Mouse (Mus musculus): ENCODE measurements around the gene Kifc5b. TPM values are rescaled to one million over a fixed set of nuclear protein-coding genes. Genes with fewer than 3 reads are reported as not detected.

The Kifc5b gene
- polyA plus RNA-seq, 1 experiment from 2014 or later = 12.6 TPM

DNA sequence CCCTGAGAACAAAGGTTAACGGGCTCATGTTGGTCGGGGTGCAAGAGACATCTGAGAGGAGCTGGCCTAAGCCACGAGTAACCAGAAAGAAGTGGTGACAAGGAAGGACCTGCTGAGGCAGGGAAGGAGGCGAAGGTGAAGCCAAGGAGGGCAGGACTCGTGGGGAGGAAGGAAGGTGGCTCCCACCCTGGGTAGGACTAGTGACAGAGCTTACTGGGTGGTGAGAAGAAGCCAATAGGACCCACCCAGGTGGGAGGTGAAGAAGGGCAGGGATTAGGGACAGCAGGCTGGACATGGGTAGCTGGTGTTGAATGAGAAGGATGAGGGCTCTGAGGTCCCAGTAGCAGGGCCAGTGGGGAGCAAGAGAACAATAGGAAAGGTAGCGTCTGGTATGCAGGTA lies 36.3 kb downstream of the Kifc5b start:
- WGBS = 27% methylated on average over 6 of the region's 6 CpGs
- peak overlapping the region; percentile 93 for H3K27ac ChIP-seq
- H3K27me3 ChIP-seq (ENCODE audit: low read depth, poor library complexity, severe bottlenecking) = no peaks in the 10 kb centered on the region
- no peaks in the 10 kb centered on the region for H3K9me3 ChIP-seq (replicated peaks)
- peaks cover 67% of the 10 kb centered on the region for H3K4me1 ChIP-seq
- H3K4me3 ChIP-seq = peak overlapping the region; percentile 80
- no peak for DNase-seq (ENCODE audit: low spot score)
- peaks cover 42% of the 10 kb centered on the region for H3K36me3 ChIP-seq

DNA sequence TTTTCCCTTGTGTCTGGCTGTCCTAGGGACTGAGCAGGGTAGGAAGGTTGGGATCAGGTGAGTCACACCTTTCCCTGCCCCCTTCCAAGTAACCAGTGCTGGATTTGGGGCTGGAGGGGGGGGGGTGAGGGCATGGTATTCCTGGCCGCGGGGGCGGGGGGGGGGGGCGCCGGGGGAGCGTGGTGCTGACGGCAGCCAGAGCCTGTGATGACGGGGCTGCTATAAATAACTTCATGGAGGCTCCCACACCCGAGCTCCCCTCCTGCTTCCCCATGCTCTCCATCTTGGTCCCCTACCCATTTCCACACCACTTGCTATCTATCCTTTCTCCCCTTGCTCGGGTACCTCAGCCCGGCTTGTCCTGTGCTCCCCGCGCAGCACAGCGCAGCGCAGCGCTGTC lies 36.8 kb downstream of the Kifc5b start:
- Histone ChIP-seq H3K36me3 (peaks cover 48% of the 10 kb centered on the region), H3K9me3 (replicated peaks) (no peaks in the 10 kb centered on the region), H3K27ac (peak overlapping the region; percentile 93), H3K27me3 (ENCODE audit: low read depth, poor library complexity, severe bottlenecking) (no peaks in the 10 kb centered on the region), H3K4me1 (peaks cover 62% of the 10 kb centered on the region), H3K4me3 (peak overlapping the region; percentile 80)
- DNase-seq (ENCODE audit: low spot score) = no peak
- 16% methylated on average over 15 of the region's 16 CpGs for WGBS

DNA sequence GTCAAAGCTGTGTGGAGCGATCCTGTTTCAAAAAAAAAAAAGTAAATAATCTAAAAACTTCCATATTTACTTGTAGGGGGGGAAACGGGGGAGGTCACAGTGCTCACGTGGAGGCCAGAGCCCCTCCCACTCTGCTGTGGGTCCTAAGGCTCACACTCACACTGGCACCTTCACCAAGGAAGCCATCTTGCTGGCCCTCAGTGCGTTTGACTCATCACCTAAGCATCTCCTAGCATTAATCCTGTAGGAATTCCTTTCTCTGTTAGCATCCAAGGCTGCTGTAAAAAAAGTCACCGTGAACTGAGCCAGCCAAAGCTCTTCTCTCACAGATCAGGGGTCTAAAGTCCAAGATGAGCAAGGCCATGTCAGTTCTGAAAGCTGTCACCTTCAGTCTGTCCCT lies 39.4 kb downstream of the Kifc5b start:
- no peak for DNase-seq (ENCODE audit: low spot score)
- WGBS = 89% methylated on average over 5 of the region's 5 CpGs
- Histone ChIP-seq H3K4me1 (peaks cover 36% of the 10 kb centered on the region), H3K9me3 (replicated peaks) (no peaks in the 10 kb centered on the region), H3K27ac (no peak overlapping the region), H3K4me3 (no peak overlapping the region), H3K27me3 (ENCODE audit: low read depth, poor library complexity, severe bottlenecking) (no peaks in the 10 kb centered on the region), H3K36me3 (peaks cover 73% of the 10 kb centered on the region)

DNA sequence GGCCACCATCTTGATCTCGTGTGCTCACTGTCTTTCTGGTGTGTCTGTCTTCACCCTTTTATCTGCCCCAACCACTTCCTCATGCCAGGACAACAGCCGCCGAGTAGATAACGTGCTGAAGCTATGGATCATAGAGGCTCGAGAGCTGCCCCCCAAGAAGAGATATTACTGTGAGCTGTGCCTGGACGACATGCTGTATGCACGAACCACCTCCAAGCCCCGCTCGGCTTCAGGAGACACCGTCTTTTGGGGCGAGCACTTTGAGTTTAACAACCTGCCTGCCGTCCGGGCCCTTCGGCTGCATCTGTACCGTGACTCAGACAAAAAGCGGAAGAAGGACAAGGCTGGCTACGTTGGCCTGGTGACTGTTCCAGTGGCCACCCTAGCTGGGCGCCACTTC lies 40.0 kb downstream of the Kifc5b start:
- H3K4me3 ChIP-seq = no peak overlapping the region
- no peak for DNase-seq (ENCODE audit: low spot score)
- no peaks in the 10 kb centered on the region for H3K27me3 ChIP-seq (ENCODE audit: low read depth, poor library complexity, severe bottlenecking)
- peaks cover 79% of the 10 kb centered on the region for H3K36me3 ChIP-seq
- H3K4me1 ChIP-seq = peaks cover 30% of the 10 kb centered on the region
- H3K27ac ChIP-seq = no peak overlapping the region
- WGBS = 95% methylated on average over 18 of the region's 18 CpGs
- H3K9me3 ChIP-seq (replicated peaks) = no peaks in the 10 kb centered on the region

GRCm38 (mm10) chr17:26957872-26958271 lies 41.0 kb downstream of the Kifc5b start:
- H3K27ac ChIP-seq = no peak overlapping the region
- WGBS = 93% methylated on average over 5 of the region's 5 CpGs
- H3K36me3 ChIP-seq = peaks cover 86% of the 10 kb centered on the region
- no peaks in the 10 kb centered on the region for H3K27me3 ChIP-seq (ENCODE audit: low read depth, poor library complexity, severe bottlenecking)
- no peak for DNase-seq (ENCODE audit: low spot score)
- H3K4me3 ChIP-seq = no peak overlapping the region
- H3K4me1 ChIP-seq = peaks cover 21% of the 10 kb centered on the region
- no peaks in the 10 kb centered on the region for H3K9me3 ChIP-seq (replicated peaks)

- no peak overlapping the region for H3K4me3 ChIP-seq
- H3K36me3 ChIP-seq = peaks cover 95% of the 10 kb centered on the region
- no peaks in the 10 kb centered on the region for H3K27me3 ChIP-seq (ENCODE audit: low read depth, poor library complexity, severe bottlenecking)
- WGBS = 57% methylated on average over 5 of the region's 5 CpGs
- H3K4me1 ChIP-seq = peaks cover 10% of the 10 kb centered on the region
- no peaks in the 10 kb centered on the region for H3K9me3 ChIP-seq (replicated peaks)
- H3K27ac ChIP-seq = no peak overlapping the region
- DNase-seq (ENCODE audit: low spot score) = no peak
Measured at GRCm38 (mm10) chr17:26958880-26959279, 42.0 kb downstream of the Kifc5b start.

GRCm38 (mm10) chr17:26959815-26960214 lies 42.9 kb downstream of the Kifc5b start:
- Histone ChIP-seq H3K4me3 (no peak overlapping the region), H3K27me3 (ENCODE audit: low read depth, poor library complexity, severe bottlenecking) (no peaks in the 10 kb centered on the region), H3K27ac (no peak overlapping the region), H3K36me3 (peaks cover 98% of the 10 kb centered on the region), H3K9me3 (replicated peaks) (no peaks in the 10 kb centered on the region), H3K4me1 (0 out of 2 replicates have a peak, but pooled peaks cover 2% of the 10 kb centered on the region)
- 91% methylated on average over 4 of the region's 4 CpGs for WGBS
- no peak for DNase-seq (ENCODE audit: low spot score)

DNA sequence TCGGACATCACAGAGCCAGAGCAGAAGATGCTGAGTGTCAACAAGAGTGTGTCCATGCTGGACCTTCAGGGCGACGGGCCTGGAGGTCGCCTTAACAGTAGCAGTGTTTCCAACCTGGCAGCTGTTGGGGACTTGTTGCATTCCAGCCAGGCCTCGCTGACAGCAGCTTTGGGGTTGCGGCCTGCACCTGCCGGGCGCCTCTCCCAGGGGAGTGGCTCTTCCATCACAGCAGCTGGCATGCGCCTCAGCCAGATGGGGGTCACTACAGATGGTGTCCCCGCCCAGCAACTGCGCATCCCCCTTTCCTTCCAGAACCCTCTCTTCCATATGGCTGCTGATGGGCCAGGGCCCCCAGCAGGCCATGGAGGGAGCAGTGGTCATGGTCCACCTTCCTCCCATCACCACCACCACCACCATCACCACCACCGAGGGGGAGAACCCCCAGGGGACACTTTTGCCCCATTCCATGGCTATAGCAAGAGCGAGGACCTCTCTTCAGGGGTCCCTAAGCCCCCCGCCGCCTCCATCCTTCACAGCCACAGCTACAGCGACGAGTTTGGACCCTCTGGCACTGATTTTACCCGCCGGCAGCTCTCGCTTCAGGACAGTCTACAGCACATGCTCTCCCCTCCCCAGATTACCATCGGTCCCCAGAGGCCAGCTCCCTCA lies 44.8 kb downstream of the Kifc5b start:
- no peaks in the 10 kb centered on the region for H3K27me3 ChIP-seq (ENCODE audit: low read depth, poor library complexity, severe bottlenecking)
- H3K4me3 ChIP-seq = no peak overlapping the region
- no peak for DNase-seq (ENCODE audit: low spot score)
- H3K9me3 ChIP-seq (replicated peaks) = no peaks in the 10 kb centered on the region
- H3K27ac ChIP-seq = no peak overlapping the region
- H3K36me3 ChIP-seq = peaks cover 98% of the 10 kb centered on the region
- H3K4me1 ChIP-seq = no peaks in the 10 kb centered on the region
- WGBS = 92% methylated on average over 21 of the region's 21 CpGs

GRCm38 (mm10) chr17:26966993-26967392 lies 50.1 kb downstream of the Kifc5b start:
- Histone ChIP-seq H3K9me3 (replicated peaks) (no peaks in the 10 kb centered on the region), H3K4me1 (peaks cover 21% of the 10 kb centered on the region), H3K4me3 (no peak overlapping the region), H3K27ac (no peak overlapping the region), H3K36me3 (peaks cover 87% of the 10 kb centered on the region), H3K27me3 (ENCODE audit: low read depth, poor library complexity, severe bottlenecking) (no peaks in the 10 kb centered on the region)
- 85% methylated on average over 11 of the region's 11 CpGs for WGBS
- no peak for DNase-seq (ENCODE audit: low spot score)

DNA sequence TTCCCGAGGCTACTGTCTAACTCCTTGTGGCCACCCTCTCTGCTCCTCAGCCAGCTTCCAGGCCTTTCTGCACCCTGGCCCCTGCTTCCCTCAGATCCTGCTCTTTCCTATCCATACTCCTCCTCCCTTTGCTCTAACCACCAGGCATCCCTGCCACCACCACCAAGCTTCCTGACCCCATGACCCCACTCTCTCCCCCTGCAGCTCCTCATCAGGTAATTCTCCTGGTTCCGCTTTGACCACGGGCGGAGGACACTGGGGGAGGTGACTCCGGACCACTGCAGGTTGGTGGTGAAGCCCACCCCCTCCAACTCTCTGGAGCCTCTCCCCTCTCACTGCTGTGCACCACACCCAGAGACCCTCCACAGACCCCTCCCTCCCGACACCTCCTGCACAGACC lies 50.6 kb downstream of the Kifc5b start:
- DNase-seq (ENCODE audit: low spot score) = no peak
- Histone ChIP-seq H3K4me1 (peaks cover 24% of the 10 kb centered on the region), H3K27ac (no peak overlapping the region), H3K9me3 (replicated peaks) (no peaks in the 10 kb centered on the region), H3K36me3 (peaks cover 83% of the 10 kb centered on the region), H3K4me3 (no peak overlapping the region), H3K27me3 (ENCODE audit: low read depth, poor library complexity, severe bottlenecking) (no peaks in the 10 kb centered on the region)
- 90% methylated on average over 6 of the region's 6 CpGs for WGBS

DNA sequence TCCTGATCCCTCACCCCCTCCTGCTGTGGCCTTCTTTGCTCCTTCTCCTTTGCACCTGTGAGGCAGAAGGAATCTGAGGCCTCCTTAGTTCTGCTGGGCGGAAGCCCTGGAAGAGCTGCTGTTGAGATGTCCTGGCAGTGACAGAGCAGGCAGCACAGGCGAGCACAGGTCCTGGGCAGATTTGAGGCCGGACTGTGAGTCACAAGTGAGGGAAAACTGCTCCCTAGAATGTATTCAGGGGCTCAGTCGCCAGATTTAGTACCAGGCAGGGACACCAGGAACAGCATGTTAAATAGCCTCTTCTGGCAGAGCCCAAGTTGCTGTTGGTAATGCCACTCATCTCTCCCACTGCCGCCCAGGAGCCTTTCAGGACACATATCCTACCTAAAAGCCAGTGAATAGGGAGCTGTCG lies 51.3 kb downstream of the Kifc5b start:
- Histone ChIP-seq H3K27ac (no peak overlapping the region), H3K4me3 (no peak overlapping the region), H3K27me3 (ENCODE audit: low read depth, poor library complexity, severe bottlenecking) (no peaks in the 10 kb centered on the region), H3K9me3 (replicated peaks) (no peaks in the 10 kb centered on the region), H3K4me1 (peaks cover 25% of the 10 kb centered on the region), H3K36me3 (peaks cover 75% of the 10 kb centered on the region)
- 85% methylated on average over 6 of the region's 6 CpGs for WGBS
- DNase-seq (ENCODE audit: low spot score) = no peak

- H3K36me3 ChIP-seq = peaks cover 70% of the 10 kb centered on the region
- no peak for DNase-seq (ENCODE audit: low spot score)
- WGBS = 93% methylated on average over 6 of the region's 6 CpGs
- no peak overlapping the region for H3K4me3 ChIP-seq
- no peak overlapping the region for H3K27ac ChIP-seq
- H3K9me3 ChIP-seq (replicated peaks) = no peaks in the 10 kb centered on the region
- H3K4me1 ChIP-seq = peaks cover 34% of the 10 kb centered on the region
- no peaks in the 10 kb centered on the region for H3K27me3 ChIP-seq (ENCODE audit: low read depth, poor library complexity, severe bottlenecking)
Measured at GRCm38 (mm10) chr17:26969257-26969656, 52.4 kb downstream of the Kifc5b start.

GRCm38 (mm10) chr17:26970221-26970620 lies 53.3 kb downstream of the Kifc5b start:
- no peak for DNase-seq (ENCODE audit: low spot score)
- Histone ChIP-seq H3K27ac (no peak overlapping the region), H3K36me3 (peaks cover 70% of the 10 kb centered on the region), H3K9me3 (replicated peaks) (no peaks in the 10 kb centered on the region), H3K27me3 (ENCODE audit: low read depth, poor library complexity, severe bottlenecking) (no peaks in the 10 kb centered on the region), H3K4me1 (peaks cover 39% of the 10 kb centered on the region), H3K4me3 (no peak overlapping the region)
- WGBS = 64% methylated on average over 12 of the region's 12 CpGs
